Mouse (Mus musculus): ENCODE results near the gene Gpr176. TPM values are rescaled to one million over a fixed set of nuclear protein-coding genes. Genes with fewer than 3 reads are reported as not detected.

The Gpr176 gene
- polyA plus RNA-seq, 1 experiment from 2014 or later: 5.2 TPM

DNA sequence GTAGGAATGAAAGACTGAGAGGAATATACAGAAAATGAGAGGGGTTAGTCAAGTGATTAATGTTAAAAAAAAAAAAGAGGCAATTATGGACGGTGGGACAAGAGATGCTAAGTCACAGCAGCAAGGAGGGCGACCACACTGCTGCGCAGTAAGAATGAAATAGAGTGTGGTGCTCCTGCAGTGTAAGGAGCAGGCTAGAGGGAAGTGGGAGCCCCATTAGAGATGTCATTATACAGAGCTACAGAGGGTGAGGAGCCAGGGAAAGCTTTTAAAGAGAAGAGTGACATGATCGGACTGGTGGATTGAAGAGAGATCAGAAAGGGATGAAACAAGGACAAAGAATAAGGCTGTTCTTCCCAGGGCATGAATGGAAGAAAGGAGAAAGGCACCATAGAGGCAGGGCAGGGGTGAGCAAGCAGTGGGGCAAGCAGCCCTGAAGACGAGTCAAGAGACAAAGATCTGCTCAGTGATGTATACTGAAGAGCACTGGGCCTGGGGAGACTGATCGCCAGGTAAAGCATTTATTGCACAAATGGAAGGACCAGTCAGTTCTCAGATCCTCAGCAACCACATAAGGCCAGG is 18.0 kb downstream of the Gpr176 start:
- Histone ChIP-seq H3K9ac (replicated peaks) (no peak overlapping the region), H3K36me3 (no peaks in the 10 kb centered on the region), H3K27me3 (no peaks in the 10 kb centered on the region), H3K27ac (replicated peaks) (no peak overlapping the region), H3K4me2 (replicated peaks) (no peak overlapping the region), H3K4me1 (no peaks in the 10 kb centered on the region), H3K9me3 (no peaks in the 10 kb centered on the region), H3K4me3 (no peak overlapping the region)
- no peak for ATAC-seq (replicated peaks)
- WGBS: 51% methylated on average over 6 of the region's 6 CpGs

DNA sequence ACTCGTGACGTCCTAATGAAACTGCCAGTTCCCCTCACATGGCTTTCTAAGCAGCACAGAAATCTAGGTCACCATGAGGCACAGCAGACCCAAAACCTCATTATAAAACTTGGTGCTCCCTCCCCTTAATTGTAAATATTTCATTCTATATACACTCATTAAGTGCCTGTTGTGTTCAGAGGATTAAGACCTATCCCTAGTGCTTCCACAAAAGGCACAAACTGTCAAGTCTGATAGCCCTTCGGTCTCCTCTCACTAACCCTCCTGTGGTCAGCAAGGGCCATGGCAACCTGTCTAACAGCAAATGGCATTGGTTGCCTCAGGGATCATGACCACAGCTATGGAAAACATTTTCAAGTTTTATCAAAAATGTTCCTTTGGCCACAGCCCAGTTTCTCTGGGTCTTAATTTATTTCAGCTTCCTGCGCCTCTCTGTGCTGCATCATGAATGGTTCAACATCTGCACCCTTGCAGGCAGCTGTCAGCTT is 19.3 kb downstream of the Gpr176 start:
- H3K9ac ChIP-seq (replicated peaks): no peak overlapping the region
- H3K4me1 ChIP-seq: no peaks in the 10 kb centered on the region
- no peak overlapping the region for H3K27ac ChIP-seq (replicated peaks)
- no peaks in the 10 kb centered on the region for H3K36me3 ChIP-seq
- 34% methylated on average over 4 of the region's 4 CpGs for WGBS
- no peaks in the 10 kb centered on the region for H3K9me3 ChIP-seq
- H3K4me2 ChIP-seq (replicated peaks): no peak overlapping the region
- H3K4me3 ChIP-seq: no peak overlapping the region
- no peaks in the 10 kb centered on the region for H3K27me3 ChIP-seq
- no peak for ATAC-seq (replicated peaks)

DNA sequence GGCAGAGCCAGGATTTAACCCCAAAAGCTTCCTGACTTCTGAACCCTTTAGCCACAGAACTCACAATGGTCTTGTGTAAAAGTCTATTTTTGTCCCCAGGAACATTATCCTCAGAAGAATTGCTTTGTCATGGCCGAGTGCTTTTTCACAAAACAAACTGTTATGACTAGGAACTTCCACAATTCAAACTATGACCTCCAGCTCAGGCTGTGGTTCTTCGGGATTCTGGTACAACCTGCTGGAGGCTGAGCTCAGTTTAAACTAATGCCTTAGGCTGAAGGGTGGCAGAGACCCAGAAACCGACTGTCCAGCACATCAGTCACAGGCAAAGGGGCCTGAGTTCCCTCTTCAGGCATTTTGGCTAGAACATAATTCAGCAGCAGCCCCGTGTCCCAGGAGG is 19.7 kb downstream of the Gpr176 start:
- H3K4me3 ChIP-seq: no peak overlapping the region
- H3K9me3 ChIP-seq: no peaks in the 10 kb centered on the region
- H3K4me1 ChIP-seq: no peaks in the 10 kb centered on the region
- no peak overlapping the region for H3K27ac ChIP-seq (replicated peaks)
- H3K9ac ChIP-seq (replicated peaks): no peak overlapping the region
- H3K27me3 ChIP-seq: no peaks in the 10 kb centered on the region
- H3K36me3 ChIP-seq: no peaks in the 10 kb centered on the region
- WGBS: 29% methylated on average over 4 of the region's 4 CpGs
- ATAC-seq (replicated peaks): no peak
- no peak overlapping the region for H3K4me2 ChIP-seq (replicated peaks)

DNA sequence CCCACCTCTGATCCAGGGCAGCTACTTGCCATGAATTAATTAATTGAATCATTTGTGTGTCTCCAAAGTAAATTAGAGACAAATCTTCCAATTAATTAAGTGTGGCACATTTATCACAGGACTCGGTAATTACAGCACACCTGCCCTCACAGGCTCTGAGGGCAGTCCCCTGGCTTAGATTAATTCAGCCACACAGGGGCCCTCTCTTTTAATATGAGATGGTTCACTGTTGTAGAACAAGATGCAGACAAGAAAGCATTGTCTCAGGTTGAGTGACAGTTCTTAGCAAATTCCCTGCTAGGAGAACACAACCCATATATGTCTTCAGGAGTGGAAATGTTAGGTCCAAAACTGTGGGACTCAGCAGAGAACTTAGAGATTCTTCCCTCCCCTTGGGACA is 27.7 kb downstream of the Gpr176 start:
- Histone ChIP-seq H3K4me1 (no peaks in the 10 kb centered on the region; the same call in 1 of the 2 replicates), H3K9me3 (no peaks in the 10 kb centered on the region), H3K27ac (replicated peaks) (no peak overlapping the region), H3K9ac (replicated peaks) (no peak overlapping the region), H3K4me3 (no peak overlapping the region), H3K36me3 (no peaks in the 10 kb centered on the region), H3K4me2 (replicated peaks) (no peak overlapping the region), H3K27me3 (no peaks in the 10 kb centered on the region)
- ATAC-seq (replicated peaks): no peak
- 11% methylated on average over 1 of the region's 1 CpGs for WGBS

DNA sequence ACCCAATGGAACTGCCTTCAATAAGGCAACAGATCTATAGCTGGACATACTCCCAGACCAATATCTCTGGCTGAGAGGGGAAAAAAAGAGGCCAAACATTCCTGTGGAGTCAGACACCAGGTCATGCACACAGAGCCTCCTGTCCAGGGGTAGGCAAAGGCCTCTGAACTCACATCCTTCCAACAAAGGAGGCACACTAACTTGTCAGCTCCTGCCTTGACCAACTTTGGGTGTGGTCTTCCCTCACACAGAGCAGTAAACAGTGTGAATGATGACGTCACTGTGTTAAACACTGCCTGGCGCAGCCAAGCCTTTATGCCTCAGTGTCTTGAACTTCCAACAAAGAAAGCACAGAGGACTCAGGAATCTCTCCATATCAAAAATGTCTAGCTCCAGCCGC is 29.3 kb downstream of the Gpr176 start:
- no peak for ATAC-seq (replicated peaks)
- no peak overlapping the region for H3K9ac ChIP-seq (replicated peaks)
- 67% methylated on average over 3 of the region's 3 CpGs for WGBS

DNA sequence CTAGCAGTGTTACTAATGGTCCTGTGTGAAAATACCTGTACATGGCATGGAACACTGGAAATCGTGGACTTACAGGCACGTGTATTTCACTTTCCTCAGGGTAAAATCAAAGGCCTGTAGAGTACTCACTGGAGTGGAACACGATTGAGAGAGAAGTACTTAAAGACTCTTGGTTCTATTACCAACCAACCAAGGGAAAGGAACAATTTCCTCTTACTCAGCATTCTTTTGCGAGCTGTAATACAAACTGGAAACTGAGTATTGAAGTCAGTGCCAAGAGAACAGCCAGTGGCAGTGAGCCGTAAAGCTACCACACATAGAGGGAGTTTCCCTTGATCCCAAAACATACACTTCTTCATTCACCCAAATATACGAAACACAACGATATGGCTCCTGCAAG is 31.9 kb downstream of the Gpr176 start:
- no peak for ATAC-seq (replicated peaks)
- H3K9ac ChIP-seq (replicated peaks): no peak overlapping the region
- 81% methylated on average over 7 of the region's 7 CpGs for WGBS
- H3K27me3 ChIP-seq: no peaks in the 10 kb centered on the region
- no peak overlapping the region for H3K27ac ChIP-seq (replicated peaks)
- no peak overlapping the region for H3K4me2 ChIP-seq (replicated peaks)
- no peaks in the 10 kb centered on the region; the same call in none of the 2 replicates for H3K4me1 ChIP-seq
- H3K4me3 ChIP-seq: no peak overlapping the region
- H3K9me3 ChIP-seq: no peaks in the 10 kb centered on the region
- H3K36me3 ChIP-seq: no peaks in the 10 kb centered on the region

More for the DNA sequence above, 29.3 kb downstream of the Gpr176 start:
- no peaks in the 10 kb centered on the region; the same call in none of the 2 replicates for H3K4me1 ChIP-seq
- no peak overlapping the region for H3K4me2 ChIP-seq (replicated peaks)
- no peak overlapping the region for H3K27ac ChIP-seq (replicated peaks)
- H3K27me3 ChIP-seq: no peaks in the 10 kb centered on the region
- H3K4me3 ChIP-seq: no peak overlapping the region
- no peaks in the 10 kb centered on the region for H3K36me3 ChIP-seq
- H3K9me3 ChIP-seq: no peaks in the 10 kb centered on the region

DNA sequence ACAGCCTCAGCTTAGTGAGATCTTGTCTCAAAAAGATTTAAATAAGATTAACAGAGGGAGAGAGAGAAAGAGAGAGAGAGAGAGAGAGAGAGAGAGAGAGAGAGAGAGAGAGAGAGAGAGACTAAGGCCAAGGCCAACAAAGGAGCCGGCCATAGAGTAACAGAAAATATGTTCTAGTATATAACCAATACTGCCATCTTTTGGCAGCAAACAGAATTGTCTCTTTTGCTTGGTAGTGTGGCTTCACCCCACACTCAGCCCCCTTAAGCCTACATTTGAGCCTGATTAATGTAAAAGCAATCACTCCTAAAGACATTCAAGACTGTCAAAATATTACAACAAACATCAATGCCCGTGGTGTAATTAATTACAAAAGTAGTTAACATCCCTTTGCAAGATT is 37.1 kb downstream of the Gpr176 start:
- Histone ChIP-seq H3K9ac (replicated peaks) (no peak overlapping the region), H3K4me1 (no peaks in the 10 kb centered on the region; the same call in 1 of the 2 replicates), H3K9me3 (no peaks in the 10 kb centered on the region), H3K36me3 (no peaks in the 10 kb centered on the region), H3K27me3 (no peaks in the 10 kb centered on the region), H3K4me3 (no peak overlapping the region), H3K4me2 (replicated peaks) (no peak overlapping the region), H3K27ac (replicated peaks) (no peak overlapping the region)
- ATAC-seq (replicated peaks): no peak
- 37% methylated on average over 2 of the region's 2 CpGs for WGBS

DNA sequence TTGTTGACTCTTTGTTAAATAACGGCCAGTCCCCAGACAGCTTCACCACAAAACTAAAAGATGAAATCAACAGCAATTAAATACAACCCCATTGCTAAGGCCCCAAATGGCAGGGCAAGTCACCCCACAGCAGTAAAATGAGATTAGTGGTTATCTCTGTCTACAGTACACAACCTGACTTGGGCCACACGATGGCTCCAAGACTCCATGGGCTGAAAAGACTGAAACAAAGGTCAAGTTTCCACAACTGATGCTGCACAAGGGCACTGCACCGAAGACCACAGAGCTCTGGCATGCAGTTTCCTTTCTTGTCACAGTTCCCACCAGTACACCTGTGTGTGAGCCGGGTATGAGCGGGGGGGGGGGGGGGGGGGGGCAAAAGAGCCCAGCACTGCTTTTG is 50.6 kb downstream of the Gpr176 start:
- Histone ChIP-seq H3K4me2 (replicated peaks) (no peak overlapping the region), H3K4me3 (no peak overlapping the region), H3K9me3 (no peaks in the 10 kb centered on the region), H3K36me3 (no peaks in the 10 kb centered on the region), H3K4me1 (peaks cover 21% of the 10 kb centered on the region), H3K9ac (replicated peaks) (no peak overlapping the region), H3K27ac (replicated peaks) (no peak overlapping the region), H3K27me3 (no peaks in the 10 kb centered on the region)
- 63% methylated on average over 3 of the region's 5 CpGs for WGBS
- ATAC-seq (replicated peaks): no peak

DNA sequence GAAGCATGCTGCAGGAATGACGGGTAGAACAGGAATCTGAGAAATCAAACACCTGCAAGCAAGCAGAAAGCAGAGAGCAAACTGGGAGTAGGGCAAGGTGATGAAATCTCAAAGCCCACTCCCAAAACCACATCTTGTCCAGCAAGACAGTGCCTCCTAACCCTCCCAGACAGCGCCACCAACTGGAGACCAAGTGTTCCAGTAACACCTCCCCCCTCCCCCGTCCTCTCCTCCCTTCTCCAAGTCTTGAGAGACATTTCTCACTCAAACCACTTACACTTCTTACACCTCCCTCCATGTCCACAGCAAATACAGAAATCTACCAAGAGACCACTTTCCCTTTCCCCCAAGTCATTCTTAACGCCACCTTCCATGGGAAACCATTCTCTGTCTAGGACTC is 51.4 kb downstream of the Gpr176 start:
- 82% methylated on average over 4 of the region's 4 CpGs for WGBS
- Histone ChIP-seq H3K4me1 (peaks cover 21% of the 10 kb centered on the region), H3K9me3 (no peaks in the 10 kb centered on the region), H3K36me3 (no peaks in the 10 kb centered on the region), H3K4me2 (replicated peaks) (no peak overlapping the region), H3K27ac (replicated peaks) (no peak overlapping the region), H3K4me3 (no peak overlapping the region), H3K27me3 (no peaks in the 10 kb centered on the region), H3K9ac (replicated peaks) (no peak overlapping the region)
- no peak for ATAC-seq (replicated peaks)

DNA sequence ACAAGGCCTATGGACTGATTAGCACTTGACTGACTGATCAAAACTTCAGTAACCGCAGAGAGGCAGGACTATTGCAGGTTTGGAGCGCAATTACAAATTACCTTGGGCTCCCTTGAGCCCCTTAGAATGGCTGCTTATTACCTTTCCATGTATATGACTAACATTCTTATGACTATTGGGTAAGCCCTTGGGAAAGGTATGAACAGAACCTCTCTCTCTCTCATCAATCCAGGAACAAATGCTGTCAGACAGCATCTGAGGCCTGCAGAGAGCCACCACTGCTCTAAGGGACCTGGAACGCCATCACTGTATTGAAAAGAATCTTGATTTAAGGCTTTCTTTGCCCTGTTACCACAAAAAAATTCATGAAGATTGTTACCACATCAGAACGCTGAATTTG is 52.1 kb downstream of the Gpr176 start:
- no peak for ATAC-seq (replicated peaks)
- Histone ChIP-seq H3K36me3 (no peaks in the 10 kb centered on the region), H3K4me3 (no peak overlapping the region), H3K9me3 (no peaks in the 10 kb centered on the region), H3K27ac (replicated peaks) (0 out of 2 replicates have a peak overlapping the region, but pooled peaks have one; percentile 6), H3K4me1 (peaks cover 21% of the 10 kb centered on the region), H3K27me3 (no peaks in the 10 kb centered on the region), H3K4me2 (replicated peaks) (no peak overlapping the region), H3K9ac (replicated peaks) (no peak overlapping the region)
- WGBS: 77% methylated on average over 4 of the region's 4 CpGs

DNA sequence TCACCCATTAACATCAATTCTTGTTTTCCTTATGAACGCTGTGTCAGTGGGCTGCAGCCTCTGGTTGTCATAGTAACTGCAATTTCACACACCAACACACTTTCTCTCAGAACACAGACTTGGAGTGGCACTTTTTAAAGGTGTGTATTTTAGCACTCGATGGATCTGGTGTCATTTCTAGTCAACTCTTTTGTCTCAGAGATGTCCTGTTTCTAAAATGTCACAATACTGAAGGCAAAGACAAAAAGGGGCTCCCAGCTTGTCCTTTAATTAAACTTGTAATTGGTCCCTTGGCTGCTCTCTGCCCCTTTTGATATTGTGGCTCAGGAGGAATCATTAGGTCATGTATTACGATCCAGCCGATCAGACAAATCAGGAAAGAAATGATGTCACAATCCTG is 52.7 kb downstream of the Gpr176 start:
- ATAC-seq (replicated peaks): peak; percentile 66; the same call in 1 of the 2 replicates
- WGBS: 10% methylated on average over 4 of the region's 4 CpGs

DNA sequence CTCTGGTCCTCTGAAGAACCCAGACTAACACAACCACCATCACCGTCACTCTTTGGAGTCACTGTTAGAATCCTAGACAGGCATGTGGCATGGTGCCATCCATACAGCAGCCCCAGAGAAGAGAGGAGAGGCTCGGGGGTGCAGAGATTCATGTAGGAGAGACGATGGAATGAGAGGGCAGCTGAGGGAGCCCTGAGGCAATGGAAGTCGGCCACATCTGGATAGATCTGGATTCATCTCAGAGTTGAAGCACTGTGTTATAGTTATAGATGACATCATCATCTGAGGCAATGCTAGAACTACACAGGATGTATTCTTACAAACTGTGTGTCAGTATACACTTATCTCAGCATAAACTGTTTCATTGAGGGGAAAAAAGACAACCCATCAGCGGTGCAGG is 54.0 kb downstream of the Gpr176 start:
- 59% methylated on average over 5 of the region's 5 CpGs for WGBS
- Histone ChIP-seq H3K36me3 (no peaks in the 10 kb centered on the region), H3K4me1 (peaks cover 21% of the 10 kb centered on the region), H3K4me2 (replicated peaks) (no peak overlapping the region), H3K9me3 (no peaks in the 10 kb centered on the region), H3K9ac (replicated peaks) (no peak overlapping the region), H3K27me3 (no peaks in the 10 kb centered on the region), H3K27ac (replicated peaks) (no peak overlapping the region), H3K4me3 (no peak overlapping the region)
- no peak for ATAC-seq (replicated peaks)

More for the DNA sequence above, 52.7 kb downstream of the Gpr176 start:
- Histone ChIP-seq H3K36me3 (no peaks in the 10 kb centered on the region), H3K9ac (replicated peaks) (no peak overlapping the region), H3K27me3 (no peaks in the 10 kb centered on the region), H3K4me2 (replicated peaks) (no peak overlapping the region), H3K4me3 (no peak overlapping the region), H3K4me1 (peaks cover 21% of the 10 kb centered on the region), H3K27ac (replicated peaks) (0 out of 2 replicates have a peak overlapping the region, but pooled peaks have one; percentile 6), H3K9me3 (no peaks in the 10 kb centered on the region)

DNA sequence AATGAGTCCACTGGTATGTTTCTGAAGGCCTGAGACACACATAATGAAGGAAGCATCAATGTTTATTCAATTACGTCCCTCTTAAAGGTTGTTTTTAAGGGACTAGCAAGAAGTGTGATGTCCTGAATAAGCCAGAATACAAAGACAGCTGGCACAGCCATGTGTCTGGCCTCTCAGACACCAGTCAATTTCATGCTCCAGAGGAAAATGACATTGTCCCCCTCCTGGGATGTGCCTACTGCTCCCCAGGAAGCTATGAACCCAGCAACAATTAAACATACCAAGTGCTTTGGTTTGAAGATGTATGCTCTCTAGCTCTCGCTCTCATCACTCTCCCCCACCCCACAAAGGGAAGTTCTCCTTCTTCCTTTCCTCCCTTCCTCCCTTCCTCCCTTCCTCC is 56.3 kb downstream of the Gpr176 start:
- 54% methylated on average over 2 of the region's 2 CpGs for WGBS

More for the DNA sequence above, 56.3 kb downstream of the Gpr176 start:
- Histone ChIP-seq H3K27me3 (no peaks in the 10 kb centered on the region), H3K4me1 (peaks cover 21% of the 10 kb centered on the region), H3K9me3 (no peaks in the 10 kb centered on the region), H3K4me3 (no peak overlapping the region), H3K36me3 (no peaks in the 10 kb centered on the region), H3K9ac (replicated peaks) (no peak overlapping the region), H3K27ac (replicated peaks) (no peak overlapping the region), H3K4me2 (replicated peaks) (no peak overlapping the region)
- no peak for ATAC-seq (replicated peaks)

All from forebrain, embryonic 15.5 days (tissue).